Mouse (Mus musculus) cerebellum, adult 2 months (tissue): ENCODE results near the gene Sike1.

Experiments
- CTCF ChIP-seq: fragments of 200-500 bp; IDR thresholded peaks from 2 replicates; pipeline ENCODE4 v1.5.1; 2011; ENCODE audit warnings: low read depth, mild to moderate bottlenecking, control low read depth, low read length, moderate library complexity, borderline replicate concordance; ENCODE audit not compliant: insufficient read depth
- POLR2A ChIP-seq: fragments of 200-500 bp; IDR thresholded peaks from 2 replicates; pipeline ENCODE4 v1.6.1; 2011; ENCODE audit warnings: low read length, control low read depth, borderline replicate concordance; ENCODE audit not compliant: insufficient read depth

- TF ChIP-seq CTCF = no peak
- no peak for TF ChIP-seq POLR2A
These were observed 48.6 kb upstream of the Sike1 start for GRCm38 (mm10) chr3:102946861-102947260.
